Mouse (Mus musculus) liver, adult 2 months (tissue): Measurements from ENCODE around the gene Slc47a1.

Source experiments
- CTCF ChIP-seq: fragments of 200-500 bp; IDR thresholded peaks from 2 replicates; pipeline ENCODE4 v1.5.1; 2011; ENCODE audit warnings: low read depth, low read length, control low read depth
- POLR2A ChIP-seq: fragments of 200-500 bp; IDR thresholded peaks from 2 replicates; pipeline ENCODE4 v1.6.1; 2011; ENCODE audit warnings: low read length, control low read depth; ENCODE audit not compliant: insufficient read depth; ENCODE audit errors: extremely low read depth

GRCm38 (mm10) chr11:61305377-61305776, 72.8 kb downstream of the Slc47a1 start:
- TF ChIP-seq CTCF: peak; percentile 41
- TF ChIP-seq POLR2A: no peak
